In genomic region chr9:122733222-122733621, GRCm38 (mm10) we compare ENCODE assay signal across 11 mouse cellular contexts. TPM values are rescaled to one million over a fixed set of nuclear protein-coding genes. Genes with fewer than 3 reads are reported as not detected.
A peak's percentile ranks its signal among the peaks of the same experiment; 100 is the strongest.
DNase-seq lines count a peak whose midpoint lies in the region; ATAC-seq lines count a peak whose summit lies in the region.
"Had no signal": no experiment of that assay in that cellular context is flagged by ENCODE, and none has a peak within 500 bp of the region (broad histone marks: within the 10 kb centered on the region; RNA-seq: fewer than 3 reads in every experiment).

No protein-coding gene starts in this region.

- H3K27ac ChIP-seq in heart, embryonic 11.5 days (ENCODE audit: low read depth, low read length): no peak overlapping the region
- H3K27ac ChIP-seq in embryonic facial prominence, embryonic 11.5 days (replicated peaks; ENCODE audit: low read depth, low read length): no peak overlapping the region
- no peak overlapping the region for H3K27ac ChIP-seq in midbrain, embryonic 14.5 days (replicated peaks; ENCODE audit: low read depth, low read length)

- H3K4me1 ChIP-seq in heart, embryonic 11.5 days (ENCODE audit: control insufficient read depth, insufficient read depth, low read length): no peaks in the 10 kb centered on the region
- H3K4me1 ChIP-seq in embryonic facial prominence, embryonic 11.5 days (ENCODE audit: control insufficient read depth, insufficient read depth, low read length): no peaks in the 10 kb centered on the region
- H3K4me1 ChIP-seq in midbrain, embryonic 14.5 days (ENCODE audit: control insufficient read depth, insufficient read depth, low read length): no peaks in the 10 kb centered on the region

- 32% methylated on average over 12 of the region's 12 CpGs for WGBS in heart, embryonic 11.5 days (ENCODE audit: insufficient replicate concordance)
- WGBS in embryonic facial prominence, embryonic 11.5 days: 34% methylated on average over 12 of the region's 12 CpGs
- 41% methylated on average over 12 of the region's 12 CpGs for WGBS in midbrain, embryonic 14.5 days

- no peak for ATAC-seq in heart, embryonic 11.5 days (replicated peaks; ENCODE audit: insufficient number of reproducible peaks, low FRiP score, low TSS enrichment)
- ATAC-seq in embryonic facial prominence, embryonic 11.5 days (replicated peaks; ENCODE audit: insufficient number of reproducible peaks, low FRiP score, low TSS enrichment, low read depth): peak; percentile 50; the same call in 1 of the 2 replicates
- no peak for ATAC-seq in midbrain, embryonic 14.5 days (ENCODE audit: low FRiP score, low TSS enrichment)

- H3K4me2 ChIP-seq in heart, embryonic 11.5 days: peak overlapping the region; percentile 27; the same call in 1 of the 2 replicates
- H3K4me2 ChIP-seq in embryonic facial prominence, embryonic 11.5 days (ENCODE audit: low read depth, low read length): no peak overlapping the region
- peak overlapping the region; percentile 12; the same call in 1 of the 2 replicates for H3K4me2 ChIP-seq in midbrain, embryonic 14.5 days (ENCODE audit: low read length)

- peak overlapping the region; percentile 16; the same call in 1 of the 2 replicates for H3K4me3 ChIP-seq in heart, embryonic 11.5 days (ENCODE audit: low read depth, low read length)
- H3K4me3 ChIP-seq in embryonic facial prominence, embryonic 11.5 days (ENCODE audit: low read depth, low read length): peak overlapping the region; percentile 14; the same call in 1 of the 2 replicates
- H3K4me3 ChIP-seq in midbrain, embryonic 14.5 days (replicated peaks; ENCODE audit: low read depth, low read length): no peak overlapping the region

- no peaks in the 10 kb centered on the region for H3K9me3 ChIP-seq in heart, embryonic 11.5 days (replicated peaks; ENCODE audit: control insufficient read depth, low read length)
- H3K9me3 ChIP-seq in embryonic facial prominence, embryonic 11.5 days (replicated peaks; ENCODE audit: control insufficient read depth, low read length): no peaks in the 10 kb centered on the region
- H3K9me3 ChIP-seq in midbrain, embryonic 14.5 days (ENCODE audit: control insufficient read depth, low read length): no peaks in the 10 kb centered on the region
- H3K9me3 ChIP-seq: G1E had no signal

- H3K27me3 ChIP-seq in heart, embryonic 11.5 days (ENCODE audit: control insufficient read depth, insufficient read depth, low read length): 0 out of 2 replicates have a peak, but pooled peaks cover 2% of the 10 kb centered on the region
- H3K27me3 ChIP-seq in embryonic facial prominence, embryonic 11.5 days (ENCODE audit: control insufficient read depth, insufficient read depth, low read length): no peaks in the 10 kb centered on the region
- 0 out of 2 replicates have a peak, but pooled peaks cover 7% of the 10 kb centered on the region for H3K27me3 ChIP-seq in midbrain, embryonic 14.5 days (ENCODE audit: control insufficient read depth, insufficient read depth, low read length)

- no peak for DNase-seq in heart, postnatal 4 days
- peak; percentile 19 for DNase-seq in embryonic facial prominence, embryonic 11.5 days (ENCODE audit: low spot score)
- peak; percentile 29 for DNase-seq in kidney, postnatal 10 days
- DNase-seq in midbrain, embryonic 14.5 days: no peak
- DNase-seq in layer of hippocampus, adult 18-20 months (ENCODE audit: low spot score in 2 of 2): no peak
- DNase-seq in gastrocnemius, adult 18-20 months (ENCODE audit: low spot score): no peak
- DNase-seq in layer of hippocampus, postnatal 14 days (ENCODE audit: low spot score in 2 of 2): no peak
- DNase-seq: left cerebral cortex, postnatal 4 days had no signal

- H3K9ac ChIP-seq in heart, embryonic 11.5 days (ENCODE audit: low read depth, low read length): no peak overlapping the region
- no peak overlapping the region for H3K9ac ChIP-seq in embryonic facial prominence, embryonic 11.5 days (replicated peaks; ENCODE audit: low read length)
- H3K9ac ChIP-seq in midbrain, embryonic 14.5 days (replicated peaks; ENCODE audit: low read length): no peak overlapping the region

- no peaks in the 10 kb centered on the region for H3K36me3 ChIP-seq in heart, embryonic 11.5 days (ENCODE audit: control insufficient read depth, insufficient read depth, low read length)
- H3K36me3 ChIP-seq in embryonic facial prominence, embryonic 11.5 days (replicated peaks; ENCODE audit: control insufficient read depth, insufficient read depth, low read depth, low read length): no peaks in the 10 kb centered on the region
- H3K36me3 ChIP-seq in midbrain, embryonic 14.5 days (ENCODE audit: control insufficient read depth, insufficient read depth, low read length): no peaks in the 10 kb centered on the region
- H3K36me3 ChIP-seq: G1E had no signal

RNA-seq across cellular contexts. Expression of gene Topaz1, which starts 13.9 kb away (rescaled TPM):
- polyA plus RNA-seq in heart, embryonic 11.5 days (2014; fragmentation: Nextera tagmentation; extraction: Ambion mirVana): 0.10 TPM in 1 of 2 replicates, not detected in the other
- total RNA-seq in heart, postnatal 4 days (2021): not detected
- polyA plus RNA-seq in embryonic facial prominence, embryonic 11.5 days (2014; fragmentation: Nextera tagmentation; extraction: Ambion mirVana): not detected in 2 replicates
- not detected in 2 replicates for polyA plus RNA-seq in midbrain, embryonic 14.5 days (2014; fragmentation: Nextera tagmentation; extraction: Ambion mirVana)
- not detected for total RNA-seq in layer of hippocampus, adult 18-20 months (2021)
- not detected for total RNA-seq in gastrocnemius, adult 18-20 months (2021)
- not detected for total RNA-seq in layer of hippocampus, postnatal 14 days (2021)
- total RNA-seq: left cerebral cortex, postnatal 4 days had no signal
- polyA plus RNA-seq: cortical plate, adult 2 months; G1E had no signal

Comparison
In these comparisons a context has a peak if more than half of its experiments do, and no peak if none do; other contexts are left out.
1. DNase-seq: peak in embryonic facial prominence, embryonic 11.5 days (single experiment) and kidney, postnatal 10 days (single experiment); none in heart, postnatal 4 days (single experiment), midbrain, embryonic 14.5 days (single experiment), layer of hippocampus, adult 18-20 months (0 of 2), gastrocnemius, adult 18-20 months (single experiment) and layer of hippocampus, postnatal 14 days (0 of 2).